In the genomic region with DNA sequence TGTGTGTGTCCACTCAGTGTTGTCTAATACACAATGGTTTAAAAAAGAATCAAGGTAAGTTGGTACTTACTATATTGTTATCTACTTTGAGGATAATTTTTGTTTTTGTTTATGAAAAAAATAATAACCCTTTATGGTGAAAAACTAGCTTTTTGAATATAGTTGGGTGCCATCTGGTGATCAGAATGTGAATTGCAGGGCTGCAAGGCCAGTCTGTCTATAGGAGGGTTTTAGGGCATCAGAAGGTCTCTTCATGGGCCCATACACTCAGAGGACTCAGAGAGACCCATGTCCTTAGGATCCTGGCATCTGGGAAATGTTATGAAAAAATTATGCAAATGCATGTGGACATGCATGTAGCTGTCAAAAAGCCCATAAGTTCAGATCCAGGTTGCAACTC, we compare ENCODE assay signal across 8 mouse cellular contexts. TPM values are rescaled to one million over a fixed set of nuclear protein-coding genes. Genes with fewer than 3 reads are reported as not detected.
DNase-seq lines count a peak whose midpoint lies in the region; ATAC-seq lines count a peak whose summit lies in the region.
"Had no signal": no experiment of that assay in that cellular context is flagged by ENCODE, and none has a peak within 500 bp of the region (broad histone marks: within the 10 kb centered on the region; RNA-seq: fewer than 3 reads in every experiment).

No protein-coding gene starts in this region.

- H3K27ac ChIP-seq in intestine, embryonic 14.5 days (ENCODE audit: low read depth) = no peak overlapping the region
- H3K27ac ChIP-seq in intestine, embryonic 16.5 days (ENCODE audit: low read length) = no peak overlapping the region
- H3K27ac ChIP-seq: limb, embryonic 15.5 days had no signal

- H3K9me3 ChIP-seq in intestine, embryonic 14.5 days (ENCODE audit: control insufficient read depth, low read length) = no peaks in the 10 kb centered on the region
- no peaks in the 10 kb centered on the region for H3K9me3 ChIP-seq in intestine, embryonic 16.5 days (ENCODE audit: control insufficient read depth, low read length)
- H3K9me3 ChIP-seq: limb, embryonic 15.5 days had no signal

- H3K36me3 ChIP-seq in intestine, embryonic 14.5 days (ENCODE audit: control insufficient read depth, insufficient read depth, low read length) = no peaks in the 10 kb centered on the region
- H3K36me3 ChIP-seq in intestine, embryonic 16.5 days (ENCODE audit: control insufficient read depth, insufficient read depth, low read length) = no peaks in the 10 kb centered on the region
- H3K36me3 ChIP-seq: limb, embryonic 15.5 days had no signal

- no peaks in the 10 kb centered on the region for H3K4me1 ChIP-seq in intestine, embryonic 14.5 days (replicated peaks; ENCODE audit: control insufficient read depth, insufficient read depth, low read length)
- no peaks in the 10 kb centered on the region for H3K4me1 ChIP-seq in intestine, embryonic 16.5 days (ENCODE audit: control insufficient read depth, insufficient read depth, low read length)
- H3K4me1 ChIP-seq: limb, embryonic 15.5 days had no signal

- no peak overlapping the region for H3K4me3 ChIP-seq in intestine, embryonic 14.5 days (ENCODE audit: low read depth, low read length)
- no peak overlapping the region for H3K4me3 ChIP-seq in intestine, embryonic 16.5 days (ENCODE audit: low read length)
- H3K4me3 ChIP-seq: limb, embryonic 15.5 days had no signal

- H3K27me3 ChIP-seq in intestine, embryonic 14.5 days (replicated peaks; ENCODE audit: control insufficient read depth, insufficient read depth, low read length) = no peaks in the 10 kb centered on the region
- no peaks in the 10 kb centered on the region for H3K27me3 ChIP-seq in intestine, embryonic 16.5 days (replicated peaks; ENCODE audit: control insufficient read depth, insufficient read depth, low read length)
- H3K27me3 ChIP-seq: limb, embryonic 15.5 days had no signal

- no peak for ATAC-seq in intestine, embryonic 14.5 days (replicated peaks; ENCODE audit: low FRiP score, low TSS enrichment, low read depth)
- ATAC-seq in intestine, embryonic 16.5 days = no peak

- no peak overlapping the region for H3K9ac ChIP-seq in intestine, embryonic 14.5 days (ENCODE audit: low read length)
- H3K9ac ChIP-seq in intestine, embryonic 16.5 days (ENCODE audit: low read depth, low read length) = no peak overlapping the region
- H3K9ac ChIP-seq: limb, embryonic 15.5 days had no signal

- peak; percentile 52 for DNase-seq in intestine, embryonic 14.5 days (ENCODE audit: low spot score)
- DNase-seq in A20 (ENCODE audit: low read depth, low spot score) (peak; percentile 33), ES-CJ7 (ENCODE audit: low read depth, low spot score) (peak; percentile 23)
- DNase-seq in cerebellum, postnatal 36 days = peak; percentile 50 to 66
- peak; percentile 16 to 71 for DNase-seq in kidney, postnatal 36 days
- DNase-seq in retina, postnatal 7 days (ENCODE audit: low read depth, low spot score) = peak; percentile 5

- no peak overlapping the region for H3K4me2 ChIP-seq in intestine, embryonic 14.5 days (ENCODE audit: low read length)
- H3K4me2 ChIP-seq in intestine, embryonic 16.5 days (ENCODE audit: low read depth, low read length) = no peak overlapping the region
- H3K4me2 ChIP-seq: limb, embryonic 15.5 days had no signal

RNA-seq across cellular contexts. Expression of a gene that starts 34.2 kb away (rescaled TPM):
- polyA plus RNA-seq in intestine, embryonic 14.5 days (2014; fragmentation: Nextera tagmentation; extraction: Ambion mirVana) = 460 and 504 TPM in 2 replicates
- polyA plus RNA-seq in intestine, embryonic 16.5 days (2015; fragmentation: Nextera tagmentation; extraction: Ambion mirVana) = 355 and 360 TPM in 2 replicates

RNA-seq across cellular contexts. Expression of a gene that starts 59.4 kb away (rescaled TPM):
- 628 and 670 TPM in 2 replicates for polyA plus RNA-seq in intestine, embryonic 14.5 days (2014; fragmentation: Nextera tagmentation; extraction: Ambion mirVana)
- 556 and 559 TPM in 2 replicates for polyA plus RNA-seq in intestine, embryonic 16.5 days (2015; fragmentation: Nextera tagmentation; extraction: Ambion mirVana)

Comparison
In these comparisons a context has a peak if more than half of its experiments do, and no peak if none do; other contexts are left out.
1. DNase-seq: peak in every context shown above with its lines; median percentile 58 in cerebellum, postnatal 36 days; 52 in intestine, embryonic 14.5 days; 44 in kidney, postnatal 36 days; 33 in A20; 23 in ES-CJ7; 5 in retina, postnatal 7 days.